Mouse (Mus musculus) E14TG2a.4 (cell line): ENCODE results near the gene Foxs1.

Experiments used
- CTCF ChIP-seq: conservative IDR thresholded peaks from 2 replicates; pipeline ENCODE4 v1.5.1; 2014; ENCODE audit warnings: low read length
- POU5F1 ChIP-seq: IDR thresholded peaks from 2 replicates; pipeline ENCODE4 v1.6.1; 2014; ENCODE audit warnings: low read length, borderline replicate concordance

DNA sequence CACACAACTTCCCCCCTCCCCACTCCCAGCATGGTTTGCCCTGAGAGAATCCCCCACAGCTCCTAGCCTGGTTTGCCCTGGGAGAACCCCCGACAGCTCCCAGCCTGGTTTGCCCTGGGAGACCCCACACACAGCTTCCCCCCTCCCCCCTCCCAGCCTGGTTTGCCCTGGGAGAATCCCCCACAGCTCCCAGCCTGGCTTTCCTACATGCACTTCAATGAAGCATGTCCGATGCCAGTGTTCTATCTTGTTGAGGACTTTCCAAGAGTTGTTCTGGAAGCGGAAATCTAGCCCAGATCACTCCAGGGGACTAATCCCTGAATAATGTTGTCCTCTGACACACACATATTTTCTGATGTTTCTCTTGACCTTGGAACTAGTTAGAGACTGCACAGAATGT is 30.4 kb downstream of the Foxs1 start:
- TF ChIP-seq CTCF: no peak
- TF ChIP-seq POU5F1: no peak
